Comparison of ENCODE assay signal across 18 mouse cellular contexts in the genomic region with DNA sequence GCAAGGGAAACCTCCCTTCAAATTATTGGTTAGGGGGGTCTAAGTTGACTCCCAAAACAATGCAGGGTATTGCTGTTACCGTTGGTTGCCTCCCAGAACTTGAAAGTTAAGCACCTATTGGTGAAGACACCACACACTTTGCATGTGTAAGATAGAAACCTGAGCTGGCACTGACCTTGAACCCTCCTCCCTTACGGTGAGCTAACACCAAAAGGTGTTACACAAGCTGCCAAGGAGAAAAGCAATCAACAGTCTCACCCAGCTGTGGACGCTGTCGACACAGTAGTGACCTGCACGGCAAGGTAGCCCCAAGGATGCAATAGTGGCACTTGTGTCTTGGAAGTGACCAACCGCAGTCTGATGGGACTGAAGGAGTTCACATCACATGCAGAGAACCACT. TPM values are rescaled to one million over a fixed set of nuclear protein-coding genes. Genes with fewer than 3 reads are reported as not detected.
"Had no signal": no experiment of that assay in that cellular context is flagged by ENCODE, and none has a peak within 500 bp of the region (broad histone marks: within the 10 kb centered on the region; RNA-seq: fewer than 3 reads in every experiment).

No protein-coding gene starts in this region.

- ATAC-seq: midbrain, embryonic 13.5 days had no signal

- H3K36me3 ChIP-seq: neural tube, embryonic 15.5 days had no signal

- H3K27ac ChIP-seq: left cerebral cortex, adult 2 months; limb, embryonic 15.5 days; liver, embryonic 15.5 days; midbrain, embryonic 13.5 days; neural tube, embryonic 15.5 days had no signal

- H3K4me2 ChIP-seq: limb, embryonic 15.5 days; liver, embryonic 15.5 days; lung, embryonic 14.5 days; midbrain, embryonic 13.5 days; neural tube, embryonic 15.5 days had no signal

- DNase-seq: kidney, adult 18-20 months; kidney, postnatal 25 days; lung, embryonic 14.5 days; lung, postnatal 10 days; right cerebral cortex, adult 18-20 months; right cerebral cortex, postnatal 25 days; thymus, postnatal 36 days had no signal

- H3K4me3 ChIP-seq: left cerebral cortex, adult 2 months; limb, embryonic 15.5 days; liver, embryonic 15.5 days; midbrain, embryonic 13.5 days; myocyte; neural tube, embryonic 15.5 days had no signal

- H3K27me3 ChIP-seq: limb, embryonic 15.5 days; liver, embryonic 15.5 days; midbrain, embryonic 13.5 days; neural tube, embryonic 15.5 days had no signal

- H3K9ac ChIP-seq: limb, embryonic 15.5 days; liver, embryonic 15.5 days; lung, embryonic 14.5 days; midbrain, embryonic 13.5 days; neural tube, embryonic 15.5 days had no signal

- H3K9me3 ChIP-seq: limb, embryonic 15.5 days; liver, embryonic 15.5 days; midbrain, embryonic 13.5 days; neural tube, embryonic 15.5 days had no signal

RNA-seq across cellular contexts. Expression of gene Tssk1, which starts 9.9 kb away (rescaled TPM):
- polyA plus RNA-seq: kidney, embryonic 16.5 days; limb, embryonic 11.5 days; limb, embryonic 15.5 days; liver, embryonic 15.5 days; neural tube, embryonic 15.5 days had no signal

RNA-seq across cellular contexts. Expression of gene Tssk2, which starts 14.3 kb away (rescaled TPM):
- polyA plus RNA-seq: kidney, embryonic 16.5 days; limb, embryonic 11.5 days; limb, embryonic 15.5 days; liver, embryonic 15.5 days; lung, embryonic 14.5 days; neural tube, embryonic 15.5 days; small intestine, adult 2 months; stomach, embryonic 16.5 days; thymus, postnatal 0 days had no signal
